Mouse (Mus musculus): ENCODE measurements around the gene Nav2. TPM values are rescaled to one million over a fixed set of nuclear protein-coding genes. Genes with fewer than 3 reads are reported as not detected.

Nav2 gene
- polyA plus RNA-seq, 1 experiment from 2014 or later, result 22.4 TPM

- 81% methylated on average over 6 of the region's 6 CpGs for WGBS
- TF ChIP-seq CTCF (IDR thresholded peaks at IDR 0.05) (no peak), EP300 (IDR thresholded peaks at IDR 0.05) (no peak)
- Histone ChIP-seq H3K9ac (replicated peaks; ENCODE audit: low read depth) (no peak overlapping the region), H3K27ac (ENCODE audit: low read length) (no peak overlapping the region), H3K4me2 (replicated peaks; ENCODE audit: low read depth, low read length) (no peak overlapping the region), H3K9me3 (ENCODE audit: low read length) (no peaks in the 10 kb centered on the region), H3K36me3 (ENCODE audit: insufficient read depth, low read length) (no peaks in the 10 kb centered on the region), H3K4me1 (ENCODE audit: insufficient read depth, low read depth, low read length) (no peaks in the 10 kb centered on the region), H3K27me3 (replicated peaks; ENCODE audit: insufficient read depth, low read length) (no peaks in the 10 kb centered on the region), H3K4me3 (ENCODE audit: low read depth, low read length) (no peak overlapping the region)
- DNase-seq (ENCODE audit: low spot score) (no peak), ATAC-seq (no peak)
Measured at GRCm38 (mm10) chr7:49200270-49200669, 291.8 kb downstream of the Nav2 start.

GRCm38 (mm10) chr7:49202971-49203370 is 294.5 kb downstream of the Nav2 start:
- Histone ChIP-seq H3K9ac (replicated peaks; ENCODE audit: low read depth) (no peak overlapping the region), H3K4me3 (ENCODE audit: low read depth, low read length) (no peak overlapping the region), H3K36me3 (ENCODE audit: insufficient read depth, low read length) (no peaks in the 10 kb centered on the region), H3K27ac (ENCODE audit: low read length) (no peak overlapping the region), H3K27me3 (replicated peaks; ENCODE audit: insufficient read depth, low read length) (no peaks in the 10 kb centered on the region), H3K4me1 (ENCODE audit: insufficient read depth, low read depth, low read length) (no peaks in the 10 kb centered on the region), H3K9me3 (ENCODE audit: low read length) (no peaks in the 10 kb centered on the region), H3K4me2 (replicated peaks; ENCODE audit: low read depth, low read length) (no peak overlapping the region)
- WGBS, result 37% methylated on average over 4 of the region's 4 CpGs
- TF ChIP-seq EP300 (IDR thresholded peaks at IDR 0.05), result no peak
- no peak for TF ChIP-seq CTCF (IDR thresholded peaks at IDR 0.05)
- ATAC-seq (no peak), DNase-seq (ENCODE audit: low spot score) (no peak)

GRCm38 (mm10) chr7:49204856-49205255 is 296.3 kb downstream of the Nav2 start:
- Histone ChIP-seq H3K36me3 (ENCODE audit: insufficient read depth, low read length) (no peaks in the 10 kb centered on the region), H3K4me3 (ENCODE audit: low read depth, low read length) (no peak overlapping the region), H3K9me3 (ENCODE audit: low read length) (no peaks in the 10 kb centered on the region), H3K4me1 (ENCODE audit: insufficient read depth, low read depth, low read length) (no peaks in the 10 kb centered on the region), H3K27me3 (replicated peaks; ENCODE audit: insufficient read depth, low read length) (no peaks in the 10 kb centered on the region), H3K4me2 (replicated peaks; ENCODE audit: low read depth, low read length) (no peak overlapping the region), H3K9ac (replicated peaks; ENCODE audit: low read depth) (no peak overlapping the region), H3K27ac (ENCODE audit: low read length) (no peak overlapping the region)
- DNase-seq (ENCODE audit: low spot score), result no peak
- WGBS, result 81% methylated on average over 3 of the region's 3 CpGs
- ATAC-seq, result no peak
- TF ChIP-seq CTCF (IDR thresholded peaks at IDR 0.05) (no peak), EP300 (IDR thresholded peaks at IDR 0.05) (no peak)

DNA sequence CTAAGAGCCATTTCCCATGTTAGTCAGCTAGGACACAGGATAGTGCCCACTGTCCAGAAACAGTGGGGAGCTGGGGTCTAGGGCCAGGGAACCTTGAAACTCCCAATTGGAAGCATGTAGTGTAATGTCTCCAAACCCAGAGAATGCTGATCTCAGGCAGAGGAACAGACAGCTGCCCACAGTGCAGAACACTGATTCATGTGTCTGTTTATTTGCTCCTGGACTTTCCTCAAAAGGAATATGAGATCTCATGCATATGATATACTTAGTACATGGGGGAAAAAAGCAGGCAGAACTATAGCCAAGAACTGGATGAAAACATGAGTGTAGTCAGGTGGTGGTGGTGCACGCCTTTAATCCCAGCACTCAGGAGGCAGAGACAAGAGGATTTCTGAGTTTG is 297.0 kb downstream of the Nav2 start:
- Histone ChIP-seq H3K4me3 (ENCODE audit: low read depth, low read length) (no peak overlapping the region), H3K4me1 (ENCODE audit: insufficient read depth, low read depth, low read length) (no peaks in the 10 kb centered on the region), H3K36me3 (ENCODE audit: insufficient read depth, low read length) (no peaks in the 10 kb centered on the region), H3K4me2 (replicated peaks; ENCODE audit: low read depth, low read length) (no peak overlapping the region), H3K27me3 (replicated peaks; ENCODE audit: insufficient read depth, low read length) (no peaks in the 10 kb centered on the region), H3K9me3 (ENCODE audit: low read length) (no peaks in the 10 kb centered on the region), H3K9ac (replicated peaks; ENCODE audit: low read depth) (no peak overlapping the region), H3K27ac (ENCODE audit: low read length) (no peak overlapping the region)
- DNase-seq (ENCODE audit: low spot score), result no peak
- TF ChIP-seq CTCF (IDR thresholded peaks at IDR 0.05) (no peak), EP300 (IDR thresholded peaks at IDR 0.05) (no peak)
- WGBS, result 83% methylated on average over 1 of the region's 1 CpGs
- no peak for ATAC-seq

GRCm38 (mm10) chr7:49206775-49207676 is 298.5 kb downstream of the Nav2 start:
- Histone ChIP-seq H3K4me1 (ENCODE audit: insufficient read depth, low read depth, low read length) (no peaks in the 10 kb centered on the region), H3K27me3 (replicated peaks; ENCODE audit: insufficient read depth, low read length) (no peaks in the 10 kb centered on the region), H3K36me3 (ENCODE audit: insufficient read depth, low read length) (no peaks in the 10 kb centered on the region), H3K27ac (ENCODE audit: low read length) (no peak overlapping the region), H3K4me3 (ENCODE audit: low read depth, low read length) (no peak overlapping the region), H3K9me3 (ENCODE audit: low read length) (no peaks in the 10 kb centered on the region), H3K9ac (replicated peaks; ENCODE audit: low read depth) (no peak overlapping the region), H3K4me2 (replicated peaks; ENCODE audit: low read depth, low read length) (no peak overlapping the region)
- 48% methylated on average over 5 of the region's 5 CpGs for WGBS
- peak; percentile 19 for DNase-seq (ENCODE audit: low spot score)
- TF ChIP-seq CTCF (IDR thresholded peaks at IDR 0.05) (no peak), EP300 (IDR thresholded peaks at IDR 0.05) (no peak)
- peak; percentile 52 for ATAC-seq

GRCm38 (mm10) chr7:49209526-49209925 is 301.0 kb downstream of the Nav2 start:
- no peak overlapping the region for H3K4me3 ChIP-seq (ENCODE audit: low read depth, low read length)
- H3K4me1 ChIP-seq (ENCODE audit: insufficient read depth, low read depth, low read length), result no peaks in the 10 kb centered on the region
- no peak overlapping the region for H3K9ac ChIP-seq (replicated peaks; ENCODE audit: low read depth)
- no peaks in the 10 kb centered on the region for H3K9me3 ChIP-seq (ENCODE audit: low read length)
- H3K27ac ChIP-seq (ENCODE audit: low read length), result no peak overlapping the region
- TF ChIP-seq EP300 (IDR thresholded peaks at IDR 0.05), result no peak
- TF ChIP-seq CTCF (IDR thresholded peaks at IDR 0.05), result no peak
- WGBS, result 76% methylated on average over 7 of the region's 7 CpGs
- no peak for DNase-seq (ENCODE audit: low spot score)
- no peaks in the 10 kb centered on the region for H3K27me3 ChIP-seq (replicated peaks; ENCODE audit: insufficient read depth, low read length)
- ATAC-seq, result no peak
- H3K36me3 ChIP-seq (ENCODE audit: insufficient read depth, low read length), result no peaks in the 10 kb centered on the region
- H3K4me2 ChIP-seq (replicated peaks; ENCODE audit: low read depth, low read length), result no peak overlapping the region

Measured in lung, postnatal 0 days (tissue).